Mouse (Mus musculus) stomach, postnatal 0 days (tissue): ENCODE results near the gene Pfkm. TPM values are rescaled to one million over a fixed set of nuclear protein-coding genes. Genes with fewer than 3 reads are reported as not detected.
A peak's percentile ranks its signal among the peaks of the same experiment; 100 is the strongest.

Experiments
- ATAC-seq: fragments of 200-750 bp; cut with Nextera tagmentation; 2 replicates; pipeline ENCODE4 v1.8.0; 2017; ENCODE audit not compliant: low FRiP score, low TSS enrichment
- DNase-seq: peaks from one replicate; pipeline ENCODE4 v3.0.0-alpha.2; 2016; ENCODE audit warnings: low spot score
- H3K27ac ChIP-seq: fragments of 300-500 bp; sonication (generic); replicated peaks from 2 replicates; pipeline ENCODE4 v1.5.1; 2014; ENCODE audit warnings: mild to moderate bottlenecking, control low read depth
- H3K27me3 ChIP-seq: fragments of 300-500 bp; sonication (generic); 2 replicates; pipeline ENCODE4 v1.6.1; 2014; ENCODE audit warnings: low read length; ENCODE audit not compliant: control insufficient read depth, insufficient read depth
- H3K36me3 ChIP-seq: fragments of 300-500 bp; sonication (generic); 2 replicates; pipeline ENCODE4 v1.6.1; 2014; ENCODE audit warnings: low read length, mixed read lengths; ENCODE audit not compliant: control insufficient read depth, insufficient read depth
- H3K4me1 ChIP-seq: fragments of 300-500 bp; sonication (generic); replicated peaks from 2 replicates; pipeline ENCODE4 v1.6.1; 2014; ENCODE audit warnings: antibody characterized with exemption; ENCODE audit not compliant: control insufficient read depth, insufficient read depth
- H3K4me2 ChIP-seq: fragments of 300-500 bp; sonication (generic); replicated peaks from 2 replicates; pipeline ENCODE4 v1.6.1; 2014; ENCODE audit warnings: low read depth, mild to moderate bottlenecking, control low read depth, moderate library complexity
- H3K4me3 ChIP-seq: fragments of 300-500 bp; sonication (generic); 2 replicates; pipeline ENCODE4 v1.5.1; 2014; ENCODE audit warnings: low read depth, low read length, control low read depth
- H3K9ac ChIP-seq: fragments of 300-500 bp; sonication (generic); 2 replicates; pipeline ENCODE4 v1.6.1; 2014; ENCODE audit warnings: mild to moderate bottlenecking, low read length, control low read depth, mixed read lengths
- H3K9me3 ChIP-seq: fragments of 300-500 bp; sonication (generic); 2 replicates; pipeline ENCODE4 v1.6.1; 2016; ENCODE audit warnings: low read length; ENCODE audit not compliant: control insufficient read depth
- CTCF ChIP-seq: IDR thresholded peaks from 2 replicates; pipeline ENCODE4 v1.5.1; 2016; ENCODE audit warnings: antibody characterized with exemption, low read depth, mild to moderate bottlenecking, moderate library complexity
- EP300 ChIP-seq: optimal IDR thresholded peaks from 2 replicates; pipeline ENCODE3; 2016; ENCODE audit warnings: antibody characterized with exemption
- WGBS: fragments of 180-500 bp; shearing (Covaris S2); extraction: QIAGEN DNeasy Blood & Tissue Kit; methylation state at CpG from one replicate; pipeline ENCODE4 v1.1.7; 2014; 5-methylcytosine and 5-hydroxymethylcytosine counted together
- polyA plus RNA-seq: library from polyadenylated mRNA; unstranded; fragments of >200 nt; fragmentation: Nextera tagmentation; extraction: Ambion mirVana; gene quantifications from 2 replicates; pipeline ENCODE4 v1.2.1, GENCODE M21; 2015

Gene Pfkm
- polyA plus RNA-seq, 1 experiment from 2014 or later, result 15.5 TPM

GRCm38 (mm10) chr15:98074521-98074920, 17.9 kb upstream of the Pfkm start:
- TF ChIP-seq CTCF, result no peak
- TF ChIP-seq EP300, result no peak
- H3K4me2 ChIP-seq, result no peak overlapping the region
- no peak overlapping the region for H3K9ac ChIP-seq
- peaks cover 36% of the 10 kb centered on the region for H3K36me3 ChIP-seq
- WGBS, result 93% methylated on average over 8 of the region's 8 CpGs
- no peak overlapping the region for H3K27ac ChIP-seq
- H3K4me3 ChIP-seq, result no peak overlapping the region
- H3K27me3 ChIP-seq, result no peaks in the 10 kb centered on the region
- ATAC-seq (no peak), DNase-seq (no peak)
- H3K9me3 ChIP-seq, result no peaks in the 10 kb centered on the region
- H3K4me1 ChIP-seq, result no peaks in the 10 kb centered on the region

DNA sequence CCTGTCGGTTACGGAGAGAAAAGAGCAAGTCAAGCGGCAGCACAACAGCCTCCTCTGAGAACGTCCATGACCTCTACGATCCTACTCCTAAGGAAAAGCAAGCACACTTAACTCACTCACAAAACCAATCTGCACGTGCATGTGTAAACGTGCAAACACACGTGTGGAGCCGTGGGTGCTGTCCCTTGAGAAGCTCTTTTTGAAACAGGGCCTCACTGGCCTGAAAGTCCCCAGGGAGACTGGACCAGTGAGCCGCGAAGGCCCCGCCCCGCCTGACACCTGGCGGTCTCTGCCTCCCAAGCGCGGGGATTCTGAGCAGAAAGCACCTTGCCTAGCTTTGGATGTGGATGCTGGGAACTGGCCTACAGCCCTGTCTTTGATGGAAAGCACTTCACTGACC, 17.4 kb upstream of the Pfkm start:
- DNase-seq (no peak), ATAC-seq (no peak)
- Histone ChIP-seq H3K4me1 (no peaks in the 10 kb centered on the region), H3K36me3 (peaks cover 31% of the 10 kb centered on the region), H3K9ac (no peak overlapping the region), H3K9me3 (no peaks in the 10 kb centered on the region), H3K27ac (no peak overlapping the region), H3K4me3 (no peak overlapping the region), H3K27me3 (no peaks in the 10 kb centered on the region), H3K4me2 (no peak overlapping the region)
- WGBS, result 87% methylated on average over 16 of the region's 16 CpGs
- TF ChIP-seq CTCF (no peak), EP300 (no peak)

DNA sequence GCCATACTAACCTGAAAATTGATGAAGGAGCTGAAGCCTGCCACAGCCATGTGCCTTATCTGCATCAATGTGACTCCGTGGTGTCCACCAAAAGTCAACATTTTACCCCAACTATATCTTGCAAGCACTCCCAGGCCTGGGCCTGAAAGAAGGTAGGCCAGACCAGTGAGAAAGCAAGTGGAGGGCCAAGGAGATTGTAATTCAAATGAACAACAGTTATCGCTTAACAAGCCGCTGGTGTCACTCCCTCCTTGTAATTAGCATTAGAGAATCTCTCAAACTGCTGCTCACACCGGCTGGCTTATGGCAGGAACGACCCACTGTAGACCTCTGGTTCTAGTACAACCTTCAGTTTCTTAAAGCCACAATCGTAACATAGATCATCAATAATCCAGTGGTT, 15.5 kb upstream of the Pfkm start:
- Histone ChIP-seq H3K9ac (no peak overlapping the region), H3K27me3 (no peaks in the 10 kb centered on the region), H3K4me3 (no peak overlapping the region), H3K27ac (no peak overlapping the region), H3K4me2 (no peak overlapping the region), H3K36me3 (peaks cover 27% of the 10 kb centered on the region), H3K4me1 (no peaks in the 10 kb centered on the region), H3K9me3 (no peaks in the 10 kb centered on the region)
- no peak for DNase-seq
- WGBS, result 89% methylated on average over 6 of the region's 6 CpGs
- TF ChIP-seq EP300, result no peak
- ATAC-seq, result no peak

- no peak overlapping the region for H3K4me2 ChIP-seq
- H3K4me3 ChIP-seq, result no peak overlapping the region
- no peak for ATAC-seq
- DNase-seq, result no peak
- H3K27me3 ChIP-seq, result no peaks in the 10 kb centered on the region
- 0 out of 2 replicates have a peak, but pooled peaks cover 2% of the 10 kb centered on the region for H3K36me3 ChIP-seq
- no peak overlapping the region for H3K27ac ChIP-seq
- TF ChIP-seq EP300 (no peak), CTCF (no peak)
- H3K9me3 ChIP-seq, result no peaks in the 10 kb centered on the region
- H3K9ac ChIP-seq, result no peak overlapping the region
- 93% methylated on average over 1 of the region's 1 CpGs for WGBS
- peaks cover 4% of the 10 kb centered on the region for H3K4me1 ChIP-seq
Observed at GRCm38 (mm10) chr15:98088889-98089288, 3.5 kb upstream of the Pfkm start.

GRCm38 (mm10) chr15:98089421-98090183, 2.8 kb upstream of the Pfkm start:
- no peak overlapping the region for H3K4me2 ChIP-seq
- no peaks in the 10 kb centered on the region for H3K27me3 ChIP-seq
- no peak overlapping the region for H3K9ac ChIP-seq
- no peak for TF ChIP-seq EP300
- TF ChIP-seq CTCF, result peak; percentile 74
- H3K4me1 ChIP-seq, result peaks cover 4% of the 10 kb centered on the region
- no peak overlapping the region for H3K4me3 ChIP-seq
- DNase-seq, result peak; percentile 38
- 0 out of 2 replicates have a peak, but pooled peaks cover 2% of the 10 kb centered on the region for H3K36me3 ChIP-seq
- H3K27ac ChIP-seq, result no peak overlapping the region
- ATAC-seq, result no peak
- H3K9me3 ChIP-seq, result no peaks in the 10 kb centered on the region
- 71% methylated on average over 9 of the region's 9 CpGs for WGBS

DNA sequence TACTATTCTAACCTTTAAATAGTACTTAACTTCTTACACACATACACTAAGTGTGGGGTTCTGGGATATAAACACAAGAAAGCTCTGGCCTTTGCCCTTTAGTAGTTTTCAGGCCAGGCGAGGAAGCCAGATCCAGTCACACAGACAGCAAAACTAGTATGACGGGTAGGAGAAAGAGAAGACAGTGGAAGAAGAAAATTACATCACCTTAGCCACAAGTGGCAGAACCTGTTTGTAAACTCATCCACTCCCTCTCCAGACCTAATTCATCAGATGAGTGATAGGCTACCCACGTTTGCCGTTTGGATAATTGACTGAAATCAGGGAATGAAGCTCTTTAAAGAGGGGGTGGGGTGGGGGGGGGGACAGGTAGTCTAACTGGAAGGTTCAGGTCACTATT, 548 bp upstream of the Pfkm start:
- Histone ChIP-seq H3K27ac (no peak overlapping the region), H3K4me3 (peak overlapping the region; percentile 90; the same call in 1 of the 2 replicates), H3K27me3 (no peaks in the 10 kb centered on the region), H3K4me1 (peaks cover 4% of the 10 kb centered on the region), H3K4me2 (peak overlapping the region; percentile 77), H3K9me3 (no peaks in the 10 kb centered on the region), H3K9ac (0 out of 2 replicates have a peak overlapping the region, but pooled peaks have one; percentile 23), H3K36me3 (no peaks in the 10 kb centered on the region)
- no peak for DNase-seq
- TF ChIP-seq CTCF, result no peak
- peak; percentile 40 for TF ChIP-seq EP300
- ATAC-seq, result no peak
- WGBS, result 10% methylated on average over 4 of the region's 4 CpGs
